Mouse (Mus musculus) thymus, adult 2 months (tissue): ENCODE measurements around the gene Acer1.

Experiments used
- CTCF ChIP-seq: fragments of 200-500 bp; IDR thresholded peaks from 2 replicates; pipeline ENCODE4 v1.5.1; 2012; ENCODE audit warnings: mild to moderate bottlenecking, control low read depth, low read length, moderate library complexity, borderline replicate concordance; ENCODE audit not compliant: control insufficient read depth, poor library complexity, insufficient read depth; ENCODE audit errors: extremely low read depth
- POLR2A ChIP-seq: fragments of 200-500 bp; IDR thresholded peaks from 2 replicates; pipeline ENCODE4 v1.6.1; 2012; ENCODE audit warnings: mild to moderate bottlenecking, low read length, control low read depth, moderate library complexity; ENCODE audit not compliant: control insufficient read depth, poor library complexity, insufficient read depth; ENCODE audit errors: extremely low read depth

GRCm38 (mm10) chr17:56952639-56953038 is 29.3 kb downstream of the Acer1 start:
- TF ChIP-seq CTCF (no peak), POLR2A (no peak)
